Comparison of ENCODE assay signal across 14 mouse cellular contexts in genomic region chr7:72691396-72691795, GRCm38 (mm10).
DNase-seq lines count a peak whose midpoint lies in the region; ATAC-seq lines count a peak whose summit lies in the region.
"Had no signal": no experiment of that assay in that cellular context is flagged by ENCODE, and none has a peak within 500 bp of the region (broad histone marks: within the 10 kb centered on the region; RNA-seq: fewer than 3 reads in every experiment).

No protein-coding gene starts in this region.

- 43% methylated on average over 3 of the region's 3 CpGs for whole genome bisulfite sequencing in forebrain, embryonic 16.5 days
- 88% methylated on average over 3 of the region's 3 CpGs for WGBS in forebrain, embryonic 10.5 days

- no peak for DNase-seq in forebrain, embryonic 10.5 days (ENCODE audit: extremely low spot score, low spot score)
- peak; percentile 10 for DNase-seq in layer of hippocampus, adult 9-11 months
- DNase-seq in layer of hippocampus, postnatal 25 days (ENCODE audit: extremely low spot score in 1 of 2, low spot score in 1 of 2): no peak
- peak; percentile 55 to 79 for DNase-seq in cerebellum, postnatal 14 days
- no peak for DNase-seq in adrenal gland, postnatal 10 days
- DNase-seq in left cerebral cortex, adult 8-10 months (ENCODE audit: low spot score in 2 of 2): no peak
- DNase-seq: heart, postnatal 4 days; lung, postnatal 10 days had no signal

- H3K4me3 ChIP-seq in forebrain, embryonic 16.5 days (replicated peaks; ENCODE audit: low read length): no peak overlapping the region
- H3K4me3 ChIP-seq in forebrain, embryonic 10.5 days: no peak overlapping the region
- H3K4me3 ChIP-seq: heart, embryonic 13.5 days; kidney, embryonic 15.5 days; megakaryocyte, embryonic 14.5 days had no signal

- H3K36me3 ChIP-seq in forebrain, embryonic 16.5 days (ENCODE audit: control insufficient read depth, insufficient read depth): no peaks in the 10 kb centered on the region
- H3K36me3 ChIP-seq in forebrain, embryonic 10.5 days (replicated peaks): no peaks in the 10 kb centered on the region
- H3K36me3 ChIP-seq: heart, embryonic 13.5 days; kidney, embryonic 15.5 days had no signal

- peaks cover 6% of the 10 kb centered on the region; the same call in 1 of the 2 replicates for H3K4me1 ChIP-seq in forebrain, embryonic 16.5 days (replicated peaks; ENCODE audit: control insufficient read depth, insufficient read depth, low read length)
- H3K4me1 ChIP-seq in forebrain, embryonic 10.5 days: no peaks in the 10 kb centered on the region
- H3K4me1 ChIP-seq: heart, embryonic 13.5 days; kidney, embryonic 15.5 days; megakaryocyte, embryonic 14.5 days had no signal

- no peaks in the 10 kb centered on the region for H3K27me3 ChIP-seq in forebrain, embryonic 16.5 days (replicated peaks; ENCODE audit: control insufficient read depth, insufficient read depth, low read length)
- H3K27me3 ChIP-seq in forebrain, embryonic 10.5 days (ENCODE audit: poor library complexity, severe bottlenecking): no peaks in the 10 kb centered on the region
- H3K27me3 ChIP-seq: heart, embryonic 13.5 days; kidney, embryonic 15.5 days; megakaryocyte, embryonic 14.5 days had no signal

- no peak overlapping the region for H3K9ac ChIP-seq in forebrain, embryonic 16.5 days (replicated peaks; ENCODE audit: low read depth, low read length)
- H3K9ac ChIP-seq: heart, embryonic 13.5 days; kidney, embryonic 15.5 days; liver, embryonic 14.5 days had no signal

- no peaks in the 10 kb centered on the region for H3K9me3 ChIP-seq in forebrain, embryonic 16.5 days (ENCODE audit: control insufficient read depth, low read length)
- no peaks in the 10 kb centered on the region for H3K9me3 ChIP-seq in forebrain, embryonic 10.5 days
- H3K9me3 ChIP-seq: heart, embryonic 13.5 days; kidney, embryonic 15.5 days had no signal

- H3K27ac ChIP-seq in forebrain, embryonic 16.5 days (ENCODE audit: low read length): no peak overlapping the region; the same call in 1 of the 2 replicates
- H3K27ac ChIP-seq in forebrain, embryonic 10.5 days: no peak overlapping the region
- H3K27ac ChIP-seq: heart, embryonic 13.5 days; kidney, embryonic 15.5 days; liver, embryonic 14.5 days had no signal

- H3K4me2 ChIP-seq in forebrain, embryonic 16.5 days (ENCODE audit: low read length): no peak overlapping the region
- H3K4me2 ChIP-seq: heart, embryonic 13.5 days; kidney, embryonic 15.5 days had no signal

- ATAC-seq in forebrain, embryonic 16.5 days: peak; percentile 20; the same call in 1 of the 2 replicates
- peak; percentile 80 for ATAC-seq in cerebellum, adult (ENCODE audit: insufficient number of reproducible peaks, low FRiP score, low TSS enrichment)

Comparison
In these comparisons a context has a peak if more than half of its experiments do, and no peak if none do; other contexts are left out.
1. DNase-seq: peak in layer of hippocampus, adult 9-11 months (single experiment) and cerebellum, postnatal 14 days (2 of 2); none in forebrain, embryonic 10.5 days (single experiment), layer of hippocampus, postnatal 25 days (0 of 2), adrenal gland, postnatal 10 days (single experiment) and left cerebral cortex, adult 8-10 months (0 of 2).